Mouse (Mus musculus) cerebellum, postnatal 25 days (tissue): Measurements from ENCODE around the gene Adarb1.
A peak's percentile ranks its signal among the peaks of the same experiment; 100 is the strongest.

Experiments used
- DNase-seq, 2 experiments: peaks; one replicate each; pipeline ENCODE4 v3.0.0; 2021; ENCODE audit warnings: mixed read lengths in 2 of 2

Gene Adarb1

DNA sequence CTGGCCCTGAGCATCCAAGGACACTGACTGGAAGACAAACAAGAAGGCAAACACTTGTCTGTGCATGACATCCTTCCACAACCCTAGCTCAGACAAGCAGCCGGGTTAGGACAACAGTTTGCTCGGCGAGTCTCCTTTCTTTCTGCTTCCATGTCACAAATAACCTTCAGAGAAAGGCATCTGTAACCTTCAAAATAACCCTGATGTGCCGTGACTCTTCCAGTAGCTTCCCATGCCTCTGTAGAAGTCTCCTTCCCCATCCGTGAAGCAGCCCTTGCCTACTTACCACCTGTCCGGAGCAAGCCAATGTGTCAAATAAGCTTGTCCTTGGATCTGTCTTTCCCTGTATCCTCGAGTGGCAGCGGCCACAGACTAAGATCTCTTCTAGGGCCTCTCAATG, 112.3 kb downstream of the Adarb1 start:
- no peak for DNase-seq

DNA sequence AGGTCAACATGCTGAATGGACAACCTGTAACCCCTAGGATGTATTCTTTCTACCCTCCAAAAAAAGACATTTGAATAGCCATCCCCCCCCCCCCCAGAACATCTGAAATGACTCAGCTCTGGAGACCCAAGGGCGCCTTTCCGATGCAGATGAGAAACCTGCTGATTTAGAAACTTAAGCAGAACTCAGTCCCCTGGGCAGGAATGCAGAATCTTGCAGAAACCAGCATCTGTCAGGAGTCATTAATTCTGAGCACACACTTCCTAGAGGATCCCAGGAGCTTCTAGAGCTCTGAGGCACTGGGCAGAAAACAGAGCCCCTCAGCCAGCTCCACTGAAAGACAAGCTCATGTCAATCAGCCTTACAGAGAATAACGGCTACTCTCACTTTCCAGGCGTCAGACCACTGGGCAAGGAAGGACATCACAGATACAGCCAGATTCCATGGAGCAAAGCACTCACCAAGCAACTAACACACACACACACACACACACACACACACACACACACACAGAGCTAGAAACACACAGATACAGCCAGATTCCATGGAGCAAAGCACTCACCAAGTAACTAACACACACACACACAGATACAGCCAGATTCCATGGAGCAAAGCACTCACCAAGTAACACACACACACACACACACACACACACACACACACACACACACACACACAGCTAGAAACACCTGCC, 113.1 kb downstream of the Adarb1 start:
- no peak for DNase-seq

DNA sequence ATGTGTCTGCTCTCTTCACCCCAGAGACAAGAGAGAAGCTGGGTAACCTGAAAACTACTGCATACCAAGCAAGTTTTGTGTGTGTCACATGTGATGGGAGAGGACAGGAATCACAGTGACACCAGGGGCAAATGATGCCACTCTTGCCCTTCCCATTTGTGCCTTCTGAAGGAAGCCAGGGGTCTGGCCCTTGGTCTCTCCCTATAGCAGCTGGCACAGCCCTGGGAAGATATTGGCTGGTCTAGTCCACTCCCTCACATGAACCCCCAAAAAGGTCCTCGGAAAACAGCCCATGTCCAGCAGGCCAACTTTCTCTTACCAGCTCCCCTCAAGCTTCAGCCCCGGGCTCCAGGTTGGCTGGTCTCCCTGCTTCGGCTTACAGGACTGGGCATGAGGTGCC, 113.7 kb downstream of the Adarb1 start:
- no peak for DNase-seq

DNA sequence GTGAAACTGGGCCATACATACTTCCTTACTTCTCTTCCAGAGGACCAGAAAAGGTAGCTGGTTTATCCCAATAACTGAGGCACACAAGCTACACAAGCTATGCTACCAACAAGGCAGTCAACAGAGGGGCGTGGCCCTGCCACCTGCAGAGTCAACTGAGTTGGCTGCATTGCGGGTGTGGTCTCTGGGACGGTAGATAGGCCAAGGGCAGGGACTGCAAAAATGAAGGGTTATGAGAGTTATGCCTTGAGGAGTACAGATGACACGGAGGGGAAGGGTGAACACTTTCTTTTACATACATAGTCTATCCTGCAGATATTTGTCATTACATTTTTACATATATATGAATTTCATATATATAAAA, 117.2 kb downstream of the Adarb1 start:
- no peak for DNase-seq

DNA sequence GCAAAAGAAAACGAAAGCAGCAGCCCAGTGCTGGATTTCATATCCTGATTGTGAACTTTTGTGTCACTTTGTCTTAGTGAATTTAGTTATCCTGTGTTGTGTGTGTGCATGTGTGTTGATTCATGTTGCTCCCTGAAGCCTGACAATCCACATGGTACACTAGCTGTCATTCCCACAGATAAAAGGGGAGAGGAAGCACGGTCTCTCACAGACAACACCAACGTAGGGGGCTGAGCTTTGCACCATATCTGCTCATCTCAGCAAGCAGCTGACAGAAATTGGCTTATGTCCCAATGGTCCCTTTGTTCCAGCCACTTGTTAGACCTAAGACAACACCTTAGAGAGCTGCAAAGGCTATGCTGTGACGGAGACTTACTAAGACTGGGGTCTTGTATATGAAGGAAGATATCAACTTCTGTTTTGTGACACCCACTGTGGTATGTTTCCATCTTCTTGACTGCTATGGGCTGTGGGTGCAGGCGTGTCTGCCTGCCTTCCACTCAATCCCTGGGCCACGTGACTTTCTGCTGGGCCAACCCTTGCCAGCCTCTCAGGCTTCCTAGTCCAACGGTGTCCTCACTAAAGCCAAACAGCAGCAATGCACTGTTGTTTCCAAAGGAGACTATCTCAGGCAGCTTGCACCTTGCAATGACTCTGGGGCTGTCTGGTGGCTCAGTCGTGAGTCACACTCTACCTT, 117.7 kb downstream of the Adarb1 start:
- no peak for DNase-seq

DNA sequence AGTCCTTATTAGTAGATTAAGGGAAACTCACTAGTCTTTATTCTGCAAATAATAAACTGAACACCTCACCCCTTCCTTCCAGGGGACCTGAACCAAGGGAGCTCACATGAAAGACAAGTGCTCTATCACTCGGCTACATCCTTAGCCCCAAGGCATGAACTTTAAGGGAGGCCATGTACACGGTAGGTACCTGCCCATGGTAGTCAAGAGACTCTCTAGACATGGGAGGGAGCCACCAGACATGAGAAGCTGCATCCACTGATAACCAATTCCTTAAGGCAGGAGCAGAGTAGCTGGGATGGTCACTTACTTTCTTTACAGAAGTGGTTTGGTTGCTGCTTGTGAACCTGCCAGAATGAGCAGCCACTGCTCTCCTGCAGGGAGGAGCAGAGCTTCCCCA, 118.9 kb downstream of the Adarb1 start:
- no peak for DNase-seq

DNA sequence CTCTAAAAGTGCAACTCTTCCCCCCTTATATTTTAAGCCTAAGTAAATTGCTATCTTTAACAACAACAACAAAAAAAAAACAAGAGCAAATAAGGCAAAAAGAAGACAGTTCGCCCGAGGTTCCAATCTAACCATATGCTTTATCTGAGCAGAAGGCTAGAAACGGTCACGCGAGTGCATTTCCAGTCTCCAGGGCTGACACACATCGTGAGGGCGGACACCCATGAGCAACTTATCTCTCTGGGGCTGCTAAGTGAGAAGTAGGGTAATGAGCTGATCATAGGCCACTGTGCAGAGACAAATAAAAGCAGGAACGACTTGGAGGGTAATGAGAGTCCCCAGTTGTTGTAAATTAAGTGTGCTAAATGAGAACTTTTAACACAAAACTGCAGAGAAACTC, 119.4 kb downstream of the Adarb1 start:
- DNase-seq: peak in 1 of 2 experiments; percentile 3

DNA sequence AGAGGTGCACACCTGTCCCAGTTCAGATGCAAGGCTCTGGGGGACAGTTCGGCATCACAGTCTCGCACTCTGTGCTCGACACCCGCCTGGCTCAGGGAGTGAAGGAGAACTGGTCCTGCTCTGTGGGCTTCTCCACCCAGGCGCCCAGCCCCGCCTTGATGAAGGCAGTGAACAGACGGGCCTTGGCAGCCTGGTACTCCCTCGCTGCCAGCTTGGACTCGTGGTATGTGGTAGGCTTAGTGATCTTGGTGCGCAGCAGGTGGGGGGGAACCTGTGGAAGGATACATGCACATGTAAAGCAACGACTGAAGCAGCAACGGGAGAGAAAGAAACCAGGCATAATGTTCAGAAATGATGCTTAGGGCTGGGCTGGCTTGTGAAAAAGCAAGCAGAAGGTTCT, 123.4 kb downstream of the Adarb1 start:
- peak; percentile 89 to 92 for DNase-seq

DNA sequence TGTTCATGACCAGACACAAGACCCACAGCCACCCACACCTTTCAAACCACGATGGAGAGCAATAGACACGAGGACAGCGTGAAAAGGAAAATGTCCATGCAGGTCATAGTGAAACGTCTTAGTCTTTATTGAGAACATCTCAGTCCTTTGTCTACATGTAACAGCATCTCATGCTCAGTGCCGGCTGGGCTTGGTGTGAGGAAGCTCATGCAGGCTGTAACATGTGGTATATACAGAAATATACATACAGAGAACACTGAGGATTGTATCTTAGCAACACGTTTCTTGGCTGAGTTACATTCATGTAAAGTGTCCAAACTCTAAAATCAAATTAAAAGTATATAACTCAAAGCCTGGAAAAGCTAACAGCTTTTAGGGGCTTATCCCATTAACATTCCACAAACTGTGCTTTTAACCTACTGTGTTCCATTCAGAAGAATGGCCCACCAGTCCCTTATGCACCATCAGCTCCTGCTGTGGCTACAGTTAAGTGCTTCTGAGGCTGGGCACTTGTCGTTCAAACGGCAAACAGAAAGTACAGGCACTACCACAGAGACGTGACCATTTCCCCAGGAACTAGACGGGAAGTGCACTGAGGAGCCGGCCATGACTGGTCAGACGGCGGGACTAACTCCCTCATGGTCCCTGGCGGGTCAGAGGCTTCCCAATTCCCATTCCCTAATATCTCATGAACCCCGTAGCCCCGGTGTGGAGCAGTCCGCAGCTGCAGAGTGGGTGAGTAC, 127.3 kb downstream of the Adarb1 start:
- peak in 1 of 2 experiments; percentile 5 for DNase-seq

DNA sequence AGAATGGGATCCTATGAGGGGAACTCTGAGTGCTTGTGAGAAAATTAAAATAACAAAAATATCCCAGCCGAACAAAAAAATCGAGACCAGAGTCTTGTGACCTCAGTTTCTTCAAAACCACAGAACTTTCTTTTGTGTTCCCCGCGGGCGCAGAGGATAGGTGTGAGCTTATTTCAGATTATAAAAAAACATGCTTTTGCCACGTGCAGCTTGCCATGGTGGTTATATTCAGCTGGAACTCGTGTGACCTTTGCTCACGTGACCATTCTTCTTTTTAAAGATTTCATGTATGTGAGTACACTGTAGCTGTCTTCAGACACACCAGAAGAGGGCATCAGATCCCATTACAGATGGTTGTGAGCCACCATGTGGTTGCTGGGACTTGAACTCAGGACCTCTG, 128.5 kb downstream of the Adarb1 start:
- no peak for DNase-seq

DNA sequence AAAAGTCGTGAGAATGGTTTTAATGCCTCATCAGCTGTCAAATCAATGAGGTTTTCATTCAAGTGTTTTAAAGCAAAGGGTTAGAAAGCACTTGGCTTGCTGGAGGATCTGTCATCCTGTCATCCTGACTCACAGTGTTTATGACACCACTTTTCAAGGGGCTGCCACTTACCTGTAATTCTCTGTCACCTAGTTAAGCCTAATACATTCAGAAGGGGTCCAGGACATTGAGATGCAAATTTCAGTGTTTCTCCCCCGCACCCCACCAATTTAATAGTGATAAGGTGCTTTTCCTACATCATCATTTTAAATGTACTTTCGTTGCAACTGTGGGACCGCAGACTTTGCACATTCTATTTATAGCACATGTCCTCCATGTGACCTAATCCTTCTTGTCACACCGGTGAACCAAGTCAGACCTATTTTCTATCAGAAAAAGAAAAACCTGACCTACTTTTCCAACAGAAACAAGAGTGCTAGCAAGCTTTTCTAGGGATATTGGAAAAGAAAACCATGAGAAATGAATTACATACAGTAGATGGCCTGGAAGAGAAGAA, 129.4 kb downstream of the Adarb1 start:
- DNase-seq: no peak

DNA sequence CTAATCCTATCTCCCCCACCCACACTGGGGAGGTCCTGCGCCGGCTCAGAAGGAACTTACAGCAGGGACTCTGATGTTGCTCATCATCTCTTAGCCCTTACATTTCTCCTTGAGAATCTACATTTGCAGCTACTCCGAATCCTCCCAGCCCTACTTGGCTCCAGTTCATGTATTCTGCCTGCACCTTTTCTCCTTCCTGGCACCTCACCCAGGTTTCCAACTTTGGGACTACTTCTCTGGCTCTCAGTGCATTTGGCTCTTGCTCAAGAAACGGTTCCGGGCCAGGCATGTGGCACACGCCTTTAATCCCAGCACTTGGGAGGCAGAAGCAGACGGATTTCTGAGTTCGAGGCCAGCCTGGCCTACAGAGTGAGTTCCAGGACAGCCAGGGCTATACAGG, 130.4 kb downstream of the Adarb1 start:
- DNase-seq: peak in 1 of 2 experiments; percentile 49

DNA sequence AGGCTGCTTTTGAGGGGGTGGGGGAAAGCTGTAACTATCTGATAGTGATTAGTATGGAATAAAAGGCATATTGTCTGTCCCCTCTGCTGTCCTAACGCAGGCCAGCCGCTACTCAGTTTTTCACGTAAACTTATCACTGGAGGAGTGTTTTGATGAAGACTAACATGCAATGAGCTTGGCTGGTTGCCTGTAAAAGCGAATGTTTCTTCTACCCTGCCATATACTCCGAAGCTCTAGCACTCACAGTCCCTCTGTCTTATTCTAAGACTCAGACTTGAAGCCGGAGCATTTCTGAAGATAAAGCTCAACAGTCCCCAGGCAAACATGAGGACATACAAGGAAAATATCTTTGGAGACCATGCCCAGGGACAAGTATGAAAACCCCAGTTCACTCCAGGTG, 133.2 kb downstream of the Adarb1 start:
- no peak for DNase-seq

DNA sequence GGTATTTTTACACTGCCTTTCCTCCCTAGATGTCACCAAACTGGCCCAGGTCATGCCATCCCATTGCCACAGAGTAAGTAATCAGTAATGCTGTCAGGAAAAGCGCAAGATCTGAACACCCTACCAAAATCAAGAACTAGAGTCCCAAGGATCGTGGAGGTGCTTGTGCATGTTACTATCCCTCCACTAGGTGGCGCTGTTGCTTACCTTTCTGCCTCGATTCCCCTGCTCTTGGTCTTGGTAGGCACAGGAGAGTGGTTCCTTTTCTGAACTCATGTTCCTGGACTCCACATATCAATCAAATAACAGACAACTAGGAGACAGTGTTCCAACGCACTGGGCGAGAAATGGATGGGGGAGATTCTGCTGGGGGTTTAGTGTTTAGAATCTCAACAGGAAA, 135.2 kb downstream of the Adarb1 start:
- peak; percentile 85 to 88 for DNase-seq

DNA sequence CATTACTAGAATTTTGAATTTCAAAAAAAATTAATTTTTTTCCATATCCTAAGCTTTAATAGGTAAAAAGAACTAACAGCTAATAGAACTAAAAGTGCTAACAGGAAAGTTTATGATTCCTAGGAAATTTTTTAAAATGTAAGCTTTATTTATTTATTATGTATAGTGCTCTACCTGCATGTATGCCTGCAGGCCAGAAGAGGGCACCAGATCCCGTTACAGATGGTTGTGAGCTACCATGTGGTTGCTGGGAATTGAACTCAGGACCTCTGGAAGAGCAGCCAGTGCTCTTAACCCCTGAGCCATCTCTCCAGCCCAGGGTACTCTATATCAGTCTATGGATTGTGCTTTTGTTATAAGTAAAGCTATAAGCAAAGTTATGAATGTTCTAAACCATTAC, 136.0 kb downstream of the Adarb1 start:
- peak in 1 of 2 experiments; percentile 12 for DNase-seq

DNA sequence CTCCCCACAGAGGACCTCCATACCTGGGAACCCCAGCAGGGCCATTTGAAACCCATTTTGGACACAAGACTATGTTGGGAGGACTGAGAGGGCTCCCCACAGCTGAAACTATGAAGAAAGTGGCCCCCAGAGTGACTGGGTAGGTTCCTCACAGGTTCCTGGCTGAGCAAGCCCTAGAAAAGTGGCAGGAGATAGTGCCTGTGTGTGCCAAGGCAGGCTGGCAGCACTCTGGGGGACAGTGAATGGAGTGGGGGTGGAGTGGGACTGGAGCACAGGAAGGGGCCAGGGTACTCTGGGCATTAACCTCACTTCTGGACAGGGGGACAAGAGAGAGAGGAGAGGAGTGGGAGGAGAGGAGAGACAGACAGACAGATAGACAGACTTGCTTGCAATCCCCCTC, 144.3 kb downstream of the Adarb1 start:
- DNase-seq: peak; percentile 43 to 46

DNA sequence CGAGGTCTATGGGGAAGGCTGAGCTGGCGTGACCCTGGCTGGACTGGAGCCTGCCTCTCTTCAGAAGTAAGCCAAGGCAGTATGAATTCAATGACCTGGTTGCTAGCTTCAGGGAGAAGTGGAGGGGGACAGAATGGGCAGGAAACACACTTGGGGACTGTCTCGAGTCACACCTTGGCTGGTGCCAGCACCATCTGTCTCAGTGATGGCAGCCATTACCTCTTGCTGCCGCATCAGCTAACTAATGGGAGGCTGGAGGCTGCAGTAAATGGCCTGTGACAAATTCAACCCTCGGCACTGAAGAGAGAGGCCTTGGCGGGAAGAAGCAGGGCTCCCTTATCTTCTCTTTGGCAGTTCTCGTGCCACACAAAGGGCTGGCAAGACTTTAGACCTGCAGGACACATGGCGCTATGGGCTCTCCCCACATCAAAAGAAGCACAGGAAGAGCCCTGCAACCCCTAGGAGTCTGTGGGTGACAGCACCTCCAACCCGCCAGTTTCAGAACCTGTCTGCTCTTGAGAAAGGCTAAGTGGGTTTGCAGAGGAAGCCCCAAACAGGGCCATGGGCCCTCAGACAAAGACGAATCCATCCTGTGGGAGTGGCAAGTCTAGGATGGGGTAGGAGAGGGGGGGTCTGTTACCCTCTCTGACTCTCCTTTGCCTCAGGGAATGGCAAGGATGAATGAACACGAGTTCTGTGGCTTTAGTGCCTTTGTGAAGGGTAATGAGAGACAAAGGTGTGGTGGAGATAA, 144.9 kb downstream of the Adarb1 start:
- DNase-seq: peak; percentile 89

DNA sequence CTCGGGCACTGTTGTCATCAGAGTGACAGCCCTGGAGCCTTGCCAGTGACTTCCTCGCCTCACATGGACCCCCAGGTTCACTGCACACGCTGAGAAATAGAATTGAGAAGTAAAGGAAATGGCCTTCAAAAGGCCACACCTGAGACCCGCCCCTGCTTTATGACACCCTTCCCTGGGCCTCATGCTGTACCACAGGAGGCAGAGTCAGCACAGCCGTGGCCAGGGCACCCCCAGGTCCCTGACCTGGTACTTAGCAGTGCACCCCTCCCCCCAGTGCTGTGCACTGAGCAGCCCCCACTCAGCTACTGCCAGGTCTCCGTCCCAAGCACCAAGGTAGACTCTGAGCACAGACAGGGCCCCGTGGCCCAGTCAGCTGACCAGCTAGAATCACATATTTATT, 148.9 kb downstream of the Adarb1 start:
- no peak for DNase-seq

DNA sequence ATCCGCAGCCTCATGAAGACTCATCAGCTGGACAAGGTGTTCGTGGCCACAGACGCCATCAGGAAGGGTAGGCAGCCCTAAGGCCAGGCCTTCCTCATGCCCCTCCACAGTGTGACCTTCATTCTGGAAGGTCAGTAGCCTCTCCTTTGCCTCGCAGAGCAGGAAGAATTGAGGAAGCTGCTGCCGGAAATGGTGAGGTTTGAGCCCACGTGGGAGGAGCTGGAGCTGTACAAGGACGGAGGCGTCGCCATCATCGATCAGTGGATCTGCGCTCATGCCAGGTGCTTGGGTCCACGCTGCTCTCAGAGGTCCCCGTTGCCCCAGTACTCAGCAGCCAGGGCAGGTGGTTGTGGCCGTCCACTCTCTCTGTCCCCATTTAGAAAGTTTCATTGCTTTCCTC, 151.0 kb downstream of the Adarb1 start:
- no peak for DNase-seq

DNA sequence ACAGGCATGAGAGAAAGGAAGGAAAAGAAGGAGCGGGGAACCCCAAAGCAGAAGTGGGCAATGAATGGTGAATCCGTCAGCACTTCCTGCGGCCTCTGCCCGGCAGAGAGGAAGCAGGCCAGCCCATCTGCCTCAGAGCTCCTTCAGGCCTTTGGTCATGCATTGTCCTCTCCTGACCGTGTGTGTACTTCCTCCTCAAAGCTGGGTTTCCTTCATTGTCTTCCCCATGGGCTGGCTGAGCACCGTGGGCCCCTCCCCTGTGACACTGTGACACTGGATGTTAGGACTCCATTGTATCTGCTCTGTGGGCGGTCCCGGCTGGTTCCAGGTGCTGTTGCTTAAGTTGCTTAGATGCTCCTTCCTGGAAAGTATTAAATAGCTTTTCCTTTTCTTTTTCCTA, 151.8 kb downstream of the Adarb1 start:
- DNase-seq: no peak

DNA sequence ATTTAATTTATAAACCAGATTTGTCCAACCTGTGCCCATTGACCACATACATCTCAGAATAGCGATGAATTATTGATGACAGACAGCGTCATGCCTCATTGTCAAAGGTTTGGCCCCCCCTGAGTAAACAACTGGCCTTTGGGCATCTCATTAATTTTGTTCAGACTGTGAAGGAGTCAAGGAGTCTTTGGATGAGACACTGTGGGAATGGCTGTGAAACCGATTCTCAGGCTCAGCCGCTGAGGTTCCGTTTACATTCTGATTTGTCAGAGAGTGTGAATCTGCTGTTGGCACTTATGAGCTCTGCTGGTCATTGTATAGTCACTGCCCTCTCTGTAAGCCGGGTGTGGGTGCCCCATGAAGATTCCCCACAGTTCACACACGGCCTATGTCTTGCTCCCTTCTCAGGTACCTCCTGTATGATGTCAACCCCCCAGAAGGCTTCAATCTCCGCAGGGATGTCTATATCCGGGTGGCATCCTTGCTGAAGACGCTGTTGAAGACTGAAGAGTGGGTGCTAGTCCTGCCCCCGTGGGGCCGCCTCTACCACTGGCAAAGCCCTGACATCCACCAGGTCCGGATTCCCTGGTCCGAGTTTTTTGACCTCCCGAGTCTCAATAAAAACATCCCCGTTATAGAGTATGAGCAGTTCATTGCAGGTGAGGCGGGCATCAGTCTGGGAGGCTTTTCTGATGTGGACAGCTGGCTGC, 157.7 kb downstream of the Adarb1 start:
- no peak for DNase-seq
